Mouse (Mus musculus): ENCODE data around the gene Tsc22d3.

- TF ChIP-seq CTCF (IDR thresholded peaks at IDR 0.05; ENCODE audit: extremely low read depth, insufficient read length, insufficient replicate concordance, low read depth, low read length): no peak
- TF ChIP-seq POLR2A (IDR thresholded peaks at IDR 0.05; ENCODE audit: low read depth, low read length): no peak
Measured at GRCm38 (mm10) chrX:140501401-140502301, 98.8 kb downstream of the Tsc22d3 start.
